Comparison of ENCODE assay signal across 28 mouse cellular contexts in the genomic region with DNA sequence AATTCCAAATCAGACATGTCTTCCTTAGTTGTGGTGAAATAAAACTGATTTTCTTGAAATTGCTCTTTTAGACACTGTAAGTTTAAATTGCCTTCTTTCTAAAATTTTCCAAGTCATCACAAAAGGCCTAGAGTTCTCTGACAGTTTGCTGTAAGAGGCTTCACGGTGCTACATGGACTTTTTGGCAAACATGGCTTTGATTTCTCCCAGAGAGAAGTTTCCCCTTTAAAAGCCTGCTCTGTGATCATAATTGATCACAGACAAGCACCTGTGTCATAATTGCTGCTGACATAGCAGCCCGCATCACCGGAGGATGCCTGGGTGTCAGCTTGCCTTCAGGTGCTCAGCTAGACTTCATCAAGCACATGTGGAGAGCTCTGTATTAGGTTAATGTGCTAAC. TPM values are rescaled to one million over a fixed set of nuclear protein-coding genes. Genes with fewer than 3 reads are reported as not detected.
DNase-seq lines count a peak whose midpoint lies in the region; ATAC-seq and TF ChIP-seq lines count a peak whose summit lies in the region.
"Had no signal": no experiment of that assay in that cellular context is flagged by ENCODE, and none has a peak within 500 bp of the region (broad histone marks: within the 10 kb centered on the region; RNA-seq: fewer than 3 reads in every experiment).

TSS of gene Adora3 (plus strand) at position 301 of the 400 bp plus-strand sequence.
TSS of gene Tmigd3 (plus strand) at position 346 of the 400 bp plus-strand sequence.

- H3K9me3 ChIP-seq in forebrain, postnatal 0 days (ENCODE audit: low read length) = no peaks in the 10 kb centered on the region
- H3K9me3 ChIP-seq in forebrain, embryonic 16.5 days (ENCODE audit: control insufficient read depth, low read length) = no peaks in the 10 kb centered on the region
- no peaks in the 10 kb centered on the region for H3K9me3 ChIP-seq in intestine, embryonic 14.5 days (ENCODE audit: control insufficient read depth, low read length)
- H3K9me3 ChIP-seq in intestine, postnatal 0 days (ENCODE audit: control insufficient read depth) = no peaks in the 10 kb centered on the region
- no peaks in the 10 kb centered on the region for H3K9me3 ChIP-seq in intestine, embryonic 15.5 days
- no peaks in the 10 kb centered on the region for H3K9me3 ChIP-seq in stomach, embryonic 15.5 days
- H3K9me3 ChIP-seq: embryonic facial prominence, embryonic 15.5 days; forebrain, embryonic 15.5 days; G1E; hindbrain, embryonic 12.5 days had no signal

- no peak within 1 kb of the TSS for H3K4me3 ChIP-seq in forebrain, postnatal 0 days (ENCODE audit: low read depth, low read length)
- no peak within 1 kb of the TSS for H3K4me3 ChIP-seq in forebrain, embryonic 16.5 days (replicated peaks; ENCODE audit: low read length)
- no peak within 1 kb of the TSS for H3K4me3 ChIP-seq in intestine, embryonic 14.5 days (ENCODE audit: low read depth, low read length)
- no peak within 1 kb of the TSS for H3K4me3 ChIP-seq in intestine, postnatal 0 days (ENCODE audit: low read depth, low read length)
- no peak within 1 kb of the TSS for H3K4me3 ChIP-seq in intestine, embryonic 15.5 days (replicated peaks)
- no peak within 1 kb of the TSS for H3K4me3 ChIP-seq in stomach, embryonic 15.5 days (replicated peaks)
- H3K4me3 ChIP-seq: embryonic facial prominence, embryonic 15.5 days; erythroblast, embryonic 14.5 days; forebrain, embryonic 15.5 days; heart, adult 2 months; hindbrain, embryonic 12.5 days had no signal

- no peak for ATAC-seq in forebrain, postnatal 0 days
- no peak for ATAC-seq in forebrain, embryonic 16.5 days
- ATAC-seq in intestine, embryonic 14.5 days (replicated peaks; ENCODE audit: low FRiP score, low TSS enrichment, low read depth) = no peak
- ATAC-seq in intestine, postnatal 0 days = no peak
- no peak for ATAC-seq in intestine, embryonic 15.5 days
- no peak for ATAC-seq in stomach, embryonic 15.5 days (ENCODE audit: insufficient read depth, low FRiP score, low read depth)
- ATAC-seq in erythroid progenitor cell, adult 5-6 weeks (replicated peaks; ENCODE audit: low FRiP score, poor library complexity, severe bottlenecking) = no peak
- ATAC-seq: CD4-positive, CD25-positive, alpha-beta regulatory T cell, adult 4 months; forebrain, embryonic 15.5 days; hindbrain, postnatal 0 days had no signal

- H3K27me3 ChIP-seq in forebrain, postnatal 0 days (ENCODE audit: insufficient read depth, low read length) = no peaks in the 10 kb centered on the region
- no peaks in the 10 kb centered on the region for H3K27me3 ChIP-seq in forebrain, embryonic 16.5 days (replicated peaks; ENCODE audit: control insufficient read depth, insufficient read depth, low read length)
- H3K27me3 ChIP-seq in intestine, embryonic 14.5 days (replicated peaks; ENCODE audit: control insufficient read depth, insufficient read depth, low read length) = no peaks in the 10 kb centered on the region
- H3K27me3 ChIP-seq in intestine, postnatal 0 days (replicated peaks; ENCODE audit: control insufficient read depth, insufficient read depth, low read length) = no peaks in the 10 kb centered on the region
- no peaks in the 10 kb centered on the region for H3K27me3 ChIP-seq in intestine, embryonic 15.5 days (replicated peaks)
- H3K27me3 ChIP-seq in stomach, embryonic 15.5 days (replicated peaks) = no peaks in the 10 kb centered on the region
- H3K27me3 ChIP-seq: embryonic facial prominence, embryonic 15.5 days; forebrain, embryonic 15.5 days; hindbrain, embryonic 12.5 days had no signal

- H3K36me3 ChIP-seq in forebrain, postnatal 0 days (ENCODE audit: insufficient read depth) = no peaks in the 10 kb centered on the region
- H3K36me3 ChIP-seq in forebrain, embryonic 16.5 days (ENCODE audit: control insufficient read depth, insufficient read depth) = no peaks in the 10 kb centered on the region
- H3K36me3 ChIP-seq in intestine, embryonic 14.5 days (ENCODE audit: control insufficient read depth, insufficient read depth, low read length) = no peaks in the 10 kb centered on the region
- no peaks in the 10 kb centered on the region for H3K36me3 ChIP-seq in intestine, postnatal 0 days (ENCODE audit: control insufficient read depth, insufficient read depth)
- no peaks in the 10 kb centered on the region for H3K36me3 ChIP-seq in intestine, embryonic 15.5 days
- H3K36me3 ChIP-seq in stomach, embryonic 15.5 days = no peaks in the 10 kb centered on the region
- H3K36me3 ChIP-seq: embryonic facial prominence, embryonic 15.5 days; forebrain, embryonic 15.5 days; G1E; hindbrain, embryonic 12.5 days had no signal

- H3K9ac ChIP-seq in forebrain, postnatal 0 days = no peak within 1 kb of the TSS
- no peak within 1 kb of the TSS for H3K9ac ChIP-seq in forebrain, embryonic 16.5 days (replicated peaks; ENCODE audit: low read depth, low read length)
- H3K9ac ChIP-seq in intestine, embryonic 14.5 days (ENCODE audit: low read length) = no peak within 1 kb of the TSS
- no peak within 1 kb of the TSS for H3K9ac ChIP-seq in intestine, postnatal 0 days (ENCODE audit: low read depth, low read length)
- no peak within 1 kb of the TSS for H3K9ac ChIP-seq in intestine, embryonic 15.5 days
- H3K9ac ChIP-seq in stomach, embryonic 15.5 days = no peak within 1 kb of the TSS
- H3K9ac ChIP-seq: embryonic facial prominence, embryonic 15.5 days; forebrain, embryonic 15.5 days; hindbrain, embryonic 12.5 days had no signal

- TF ChIP-seq CTCF in forebrain, postnatal 0 days (IDR thresholded peaks at IDR 0.05; ENCODE audit: low read depth) = no peak
- no peak for TF ChIP-seq CTCF in intestine, postnatal 0 days (IDR thresholded peaks at IDR 0.05; ENCODE audit: low read depth)

- no peak within 1 kb of the TSS for H3K27ac ChIP-seq in forebrain, postnatal 0 days (ENCODE audit: low read depth, low read length)
- no peak within 1 kb of the TSS for H3K27ac ChIP-seq in forebrain, embryonic 16.5 days (ENCODE audit: low read length)
- peak within 1 kb of the TSS; percentile 65; the same call in 1 of the 2 replicates for H3K27ac ChIP-seq in intestine, embryonic 14.5 days (ENCODE audit: low read depth)
- H3K27ac ChIP-seq in intestine, postnatal 0 days (ENCODE audit: low read depth, low read length) = no peak within 1 kb of the TSS
- peak within 1 kb of the TSS; percentile 9; the same call in 1 of the 2 replicates for H3K27ac ChIP-seq in intestine, embryonic 15.5 days
- H3K27ac ChIP-seq in stomach, embryonic 15.5 days = peak within 1 kb of the TSS; percentile 31; the same call in 1 of the 2 replicates
- H3K27ac ChIP-seq: embryonic facial prominence, embryonic 15.5 days; forebrain, embryonic 15.5 days; hindbrain, embryonic 12.5 days; hindbrain, postnatal 0 days had no signal

- WGBS in forebrain, postnatal 0 days = 79% methylated on average over 3 of the region's 3 CpGs
- WGBS in forebrain, embryonic 16.5 days = 76% methylated on average over 3 of the region's 3 CpGs
- 90% methylated on average over 3 of the region's 3 CpGs for WGBS in intestine, embryonic 14.5 days
- 87% methylated on average over 3 of the region's 3 CpGs for WGBS in intestine, postnatal 0 days
- 90% methylated on average over 3 of the region's 3 CpGs for WGBS in intestine, embryonic 15.5 days
- 72% methylated on average over 3 of the region's 3 CpGs for WGBS in stomach, embryonic 15.5 days

- 0 out of 2 replicates have a peak within 1 kb of the TSS, but pooled peaks have one; percentile 21 for H3K4me2 ChIP-seq in forebrain, postnatal 0 days (ENCODE audit: low read depth)
- no peak within 1 kb of the TSS for H3K4me2 ChIP-seq in forebrain, embryonic 16.5 days (ENCODE audit: low read length)
- H3K4me2 ChIP-seq in intestine, embryonic 14.5 days (ENCODE audit: low read length) = no peak within 1 kb of the TSS
- no peak within 1 kb of the TSS for H3K4me2 ChIP-seq in intestine, postnatal 0 days (replicated peaks; ENCODE audit: low read depth)
- H3K4me2 ChIP-seq in intestine, embryonic 15.5 days (replicated peaks) = no peak within 1 kb of the TSS
- H3K4me2 ChIP-seq in stomach, embryonic 15.5 days = no peak within 1 kb of the TSS
- H3K4me2 ChIP-seq: embryonic facial prominence, embryonic 15.5 days; forebrain, embryonic 15.5 days; hindbrain, embryonic 12.5 days had no signal

- peaks cover 4% of the 10 kb centered on the region; the same call in 1 of the 2 replicates for H3K4me1 ChIP-seq in forebrain, postnatal 0 days (ENCODE audit: insufficient read depth)
- H3K4me1 ChIP-seq in forebrain, embryonic 16.5 days (replicated peaks; ENCODE audit: control insufficient read depth, insufficient read depth, low read length) = peaks cover 9% of the 10 kb centered on the region
- peaks cover 5% of the 10 kb centered on the region for H3K4me1 ChIP-seq in intestine, embryonic 14.5 days (replicated peaks; ENCODE audit: control insufficient read depth, insufficient read depth, low read length)
- H3K4me1 ChIP-seq in intestine, postnatal 0 days (replicated peaks; ENCODE audit: control insufficient read depth, insufficient read depth, low read length) = peaks cover 6% of the 10 kb centered on the region; the same call in 1 of the 2 replicates
- peaks cover 9% of the 10 kb centered on the region; the same call in 1 of the 2 replicates for H3K4me1 ChIP-seq in intestine, embryonic 15.5 days (replicated peaks)
- peaks cover 7% of the 10 kb centered on the region; the same call in 1 of the 2 replicates for H3K4me1 ChIP-seq in stomach, embryonic 15.5 days
- H3K4me1 ChIP-seq: embryonic facial prominence, embryonic 15.5 days had no signal

- no peak for DNase-seq in forebrain, postnatal 0 days
- peak; percentile 32 for DNase-seq in intestine, embryonic 14.5 days (ENCODE audit: low spot score)
- no peak for DNase-seq in adrenal gland, adult (ENCODE audit: inconsistent age in 2 of 2, low spot score in 1 of 2)
- DNase-seq: adrenal gland, postnatal 10 days; B cell, adult 2 months; cerebellum, adult 11 months; cerebellum, adult 8-10 months; cerebellum, postnatal 14 days; embryo, embryonic 11 days; gastrocnemius, postnatal 10 days; heart, adult 2 months; heart, postnatal 4 days had no signal

RNA-seq across cellular contexts. Expression of gene Adora3, which starts in this region (rescaled TPM):
- 0.14 and 0.23 TPM in 2 replicates for total RNA-seq in forebrain, postnatal 0 days (2014; rRNA removed)
- polyA plus RNA-seq in forebrain, postnatal 0 days (2015; fragmentation: Nextera tagmentation; extraction: Ambion mirVana) = 0.31 and 0.35 TPM in 2 replicates
- 0.11 TPM in 1 of 2 replicates, not detected in the other for polyA plus RNA-seq in forebrain, embryonic 16.5 days (2015; fragmentation: Nextera tagmentation; extraction: Ambion mirVana)
- polyA plus RNA-seq in intestine, embryonic 14.5 days (2014; fragmentation: Nextera tagmentation; extraction: Ambion mirVana) = 0.17 TPM in 1 of 2 replicates, not detected in the other
- polyA plus RNA-seq in intestine, postnatal 0 days (2015; fragmentation: Nextera tagmentation; extraction: Ambion mirVana) = 0.43 TPM in 2 replicates
- polyA plus RNA-seq in intestine, embryonic 15.5 days (2015; fragmentation: Nextera tagmentation; extraction: Ambion mirVana) = 0.15 and 0.39 TPM in 2 replicates
- 0.71 and 0.82 TPM in 2 replicates for polyA plus RNA-seq in stomach, embryonic 15.5 days (2015; fragmentation: Nextera tagmentation; extraction: Ambion mirVana)
- total RNA-seq in erythroid progenitor cell, adult 5-6 weeks (2015; ENCODE audit: low replicate concordance) = 1.1 TPM in 1 of 2 replicates, not detected in the other
- total RNA-seq in erythroid progenitor cell, adult 5-6 weeks (2017; ENCODE audit: low replicate concordance) = not detected in 2 replicates
- total RNA-seq: heart, adult 2 months; heart, postnatal 4 days had no signal
- polyA plus RNA-seq: CD4-positive, CD25-positive, alpha-beta regulatory T cell, adult 4 months; embryonic facial prominence, embryonic 11.5 days; erythroblast, embryonic 14.5 days; forebrain, embryonic 11.5 days; G1E; hindbrain, embryonic 12.5 days had no signal

RNA-seq across cellular contexts. Expression of gene Tmigd3, which starts in this region (rescaled TPM):
- total RNA-seq in forebrain, postnatal 0 days (2014; rRNA removed) = 1.4 TPM in 1 of 2 replicates, not detected in the other
- polyA plus RNA-seq in forebrain, postnatal 0 days (2015; fragmentation: Nextera tagmentation; extraction: Ambion mirVana) = 0.21 TPM in 1 of 2 replicates, not detected in the other
- 0.58 TPM in 1 of 2 replicates, not detected in the other for polyA plus RNA-seq in forebrain, embryonic 16.5 days (2015; fragmentation: Nextera tagmentation; extraction: Ambion mirVana)
- 0.18 TPM in 1 of 2 replicates, not detected in the other for polyA plus RNA-seq in intestine, embryonic 14.5 days (2014; fragmentation: Nextera tagmentation; extraction: Ambion mirVana)
- polyA plus RNA-seq in intestine, postnatal 0 days (2015; fragmentation: Nextera tagmentation; extraction: Ambion mirVana) = 0.44 and 0.48 TPM in 2 replicates
- 0.24 and 0.52 TPM in 2 replicates for polyA plus RNA-seq in intestine, embryonic 15.5 days (2015; fragmentation: Nextera tagmentation; extraction: Ambion mirVana)
- 0.45 and 0.46 TPM in 2 replicates for polyA plus RNA-seq in stomach, embryonic 15.5 days (2015; fragmentation: Nextera tagmentation; extraction: Ambion mirVana)
- total RNA-seq in erythroid progenitor cell, adult 5-6 weeks (2015; ENCODE audit: low replicate concordance) = not detected in 2 replicates
- not detected in 2 replicates for total RNA-seq in erythroid progenitor cell, adult 5-6 weeks (2017; ENCODE audit: low replicate concordance)
- total RNA-seq: common myeloid progenitor, adult 5-6 weeks; gastrocnemius, postnatal 4 days; hindbrain, postnatal 0 days had no signal
- polyA plus RNA-seq: CD4-positive, CD25-positive, alpha-beta regulatory T cell, adult 4 months; embryonic facial prominence, embryonic 11.5 days; erythroblast, embryonic 14.5 days; heart, adult 2 months; hindbrain, embryonic 12.5 days; hindbrain, postnatal 0 days had no signal

Comparison
In these comparisons a context has a peak if more than half of its experiments do, and no peak if none do; other contexts are left out.
1. H3K27ac ChIP-seq: peak in intestine, embryonic 15.5 days (single experiment) and stomach, embryonic 15.5 days (single experiment); none in forebrain, postnatal 0 days (single experiment), forebrain, embryonic 16.5 days (single experiment) and intestine, postnatal 0 days (single experiment).
2. Peak in DNase-seq and H3K27ac ChIP-seq in intestine, embryonic 14.5 days; RNA of the genes that start here not detected or under 1 TPM.